Mouse (Mus musculus): ENCODE data around the gene Tbcb. TPM values are rescaled to one million over a fixed set of nuclear protein-coding genes. Genes with fewer than 3 reads are reported as not detected.
A peak's percentile ranks its signal among the peaks of the same experiment; 100 is the strongest.

The Tbcb gene
- polyA plus RNA-seq, 1 experiment from 2014 or later, result 148 TPM

DNA sequence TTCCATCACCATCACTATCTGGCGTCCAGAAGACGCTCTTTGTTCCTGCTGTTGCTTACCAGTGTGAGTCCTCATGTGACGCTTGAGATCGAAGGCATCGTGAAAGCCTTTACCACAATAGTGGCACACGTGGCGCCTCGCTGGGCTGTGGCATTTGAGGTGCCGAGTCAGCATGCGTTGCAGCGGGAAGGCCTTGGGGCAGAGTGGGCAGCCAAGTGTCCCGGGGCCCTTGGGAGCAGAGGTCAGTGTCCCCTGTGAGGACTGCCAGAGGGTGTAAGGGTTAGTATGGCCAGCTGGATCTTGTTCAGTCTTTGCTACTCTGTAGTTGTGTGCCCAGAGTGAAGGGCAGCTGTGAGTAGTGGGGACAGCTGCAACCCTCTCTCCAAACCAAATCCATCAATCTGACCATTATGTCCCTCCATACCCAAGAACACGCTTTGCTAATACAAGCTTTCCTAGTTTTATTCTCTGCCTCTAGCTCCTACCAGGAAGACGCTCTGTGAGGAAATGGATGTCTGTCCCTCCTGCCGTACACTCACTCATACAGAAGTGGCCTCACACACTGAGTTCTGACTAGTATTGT is 2.3 kb upstream of the Tbcb start:
- ATAC-seq (ENCODE audit: insufficient number of reproducible peaks, insufficient read depth, low FRiP score, low read depth), result no peak
- Histone ChIP-seq H3K36me3 (ENCODE audit: control insufficient read depth, insufficient read depth, low read length) (peaks cover 8% of the 10 kb centered on the region; the same call in 1 of the 2 replicates), H3K4me2 (replicated peaks; ENCODE audit: low read depth, low read length) (no peak overlapping the region)

DNA sequence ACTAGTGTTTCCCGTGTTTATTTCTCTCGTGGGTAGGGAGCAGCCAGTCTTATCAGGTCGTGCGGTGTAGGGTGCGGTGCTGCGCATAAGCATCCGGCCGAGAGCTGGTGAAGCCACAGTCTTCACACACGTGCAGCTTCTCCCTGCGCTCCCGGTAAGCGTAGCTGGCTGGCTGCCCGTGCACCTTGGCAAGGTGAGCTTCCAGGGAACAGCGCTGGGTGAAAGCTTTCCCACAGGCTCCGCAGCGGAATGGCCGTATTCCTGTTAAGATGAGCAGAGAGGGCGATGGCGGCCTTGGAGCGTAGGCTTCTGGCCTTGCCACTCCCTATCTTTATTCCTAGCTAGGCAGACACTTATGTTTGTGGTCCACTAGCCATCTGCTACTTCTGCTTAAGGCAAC is 1.3 kb upstream of the Tbcb start:
- peak overlapping the region; percentile 86; the same call in 1 of the 2 replicates for H3K4me2 ChIP-seq (replicated peaks; ENCODE audit: low read depth, low read length)
- no peak overlapping the region for H3K27ac ChIP-seq (ENCODE audit: low read length)
- peaks cover 14% of the 10 kb centered on the region; the same call in 1 of the 2 replicates for H3K4me1 ChIP-seq (ENCODE audit: control insufficient read depth, insufficient read depth, low read length)
- H3K9me3 ChIP-seq (ENCODE audit: control insufficient read depth, low read depth, low read length), result no peaks in the 10 kb centered on the region
- H3K36me3 ChIP-seq (ENCODE audit: control insufficient read depth, insufficient read depth, low read length), result peaks cover 8% of the 10 kb centered on the region; the same call in 1 of the 2 replicates
- WGBS, result 89% methylated on average over 20 of the region's 20 CpGs
- no peak overlapping the region for H3K9ac ChIP-seq (replicated peaks; ENCODE audit: low read depth, low read length)
- H3K4me3 ChIP-seq (ENCODE audit: low read depth, low read length), result no peak overlapping the region
- no peak for ATAC-seq (ENCODE audit: insufficient number of reproducible peaks, insufficient read depth, low FRiP score, low read depth)
- H3K27me3 ChIP-seq (ENCODE audit: control insufficient read depth, insufficient read depth, low read length), result no peaks in the 10 kb centered on the region

More for the DNA sequence above, 2.3 kb upstream of the Tbcb start:
- Histone ChIP-seq H3K4me1 (ENCODE audit: control insufficient read depth, insufficient read depth, low read length) (peaks cover 14% of the 10 kb centered on the region; the same call in 1 of the 2 replicates), H3K27me3 (ENCODE audit: control insufficient read depth, insufficient read depth, low read length) (no peaks in the 10 kb centered on the region), H3K9ac (replicated peaks; ENCODE audit: low read depth, low read length) (no peak overlapping the region), H3K4me3 (ENCODE audit: low read depth, low read length) (no peak overlapping the region), H3K9me3 (ENCODE audit: control insufficient read depth, low read depth, low read length) (no peaks in the 10 kb centered on the region), H3K27ac (ENCODE audit: low read length) (no peak overlapping the region)
- WGBS, result 94% methylated on average over 15 of the region's 15 CpGs

DNA sequence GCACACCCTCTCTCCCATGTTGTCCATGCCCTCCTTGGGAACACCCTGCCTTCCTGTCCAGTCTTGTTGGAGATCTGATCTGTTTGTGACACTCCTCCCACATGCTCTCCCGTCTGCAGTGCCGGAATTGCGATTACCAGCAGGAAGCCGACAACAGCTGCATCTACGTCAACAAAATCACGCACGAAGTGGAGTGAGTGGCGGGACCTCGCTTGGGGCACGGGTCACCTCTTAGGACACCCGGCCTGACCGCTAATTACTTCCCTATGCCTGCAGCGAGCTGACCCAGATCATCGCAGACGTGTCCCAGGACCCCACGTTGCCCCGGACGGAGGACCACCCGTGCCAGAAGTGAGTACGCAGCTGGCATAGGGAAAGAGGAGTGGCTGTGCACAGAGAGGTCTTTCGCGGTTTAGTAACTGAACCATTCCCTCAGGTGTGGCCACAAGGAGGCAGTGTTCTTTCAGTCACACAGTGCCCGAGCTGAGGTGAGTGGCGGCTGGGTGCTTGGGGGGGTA is 618 bp upstream of the Tbcb start:
- no peaks in the 10 kb centered on the region for H3K27me3 ChIP-seq (ENCODE audit: control insufficient read depth, insufficient read depth, low read length)
- no peaks in the 10 kb centered on the region for H3K9me3 ChIP-seq (ENCODE audit: control insufficient read depth, low read depth, low read length)
- peaks cover 14% of the 10 kb centered on the region; the same call in 1 of the 2 replicates for H3K4me1 ChIP-seq (ENCODE audit: control insufficient read depth, insufficient read depth, low read length)
- H3K4me2 ChIP-seq (replicated peaks; ENCODE audit: low read depth, low read length), result peak overlapping the region; percentile 86
- H3K9ac ChIP-seq (replicated peaks; ENCODE audit: low read depth, low read length), result peak overlapping the region; percentile 61
- WGBS, result 4% methylated on average over 24 of the region's 24 CpGs
- peak overlapping the region; percentile 49 for H3K4me3 ChIP-seq (ENCODE audit: low read depth, low read length)
- H3K36me3 ChIP-seq (ENCODE audit: control insufficient read depth, insufficient read depth, low read length), result peaks cover 8% of the 10 kb centered on the region
- peak; percentile 26; the same call in 1 of the 2 replicates for ATAC-seq (ENCODE audit: insufficient number of reproducible peaks, insufficient read depth, low FRiP score, low read depth)
- H3K27ac ChIP-seq (ENCODE audit: low read length), result peak overlapping the region; percentile 87

- H3K27ac ChIP-seq (ENCODE audit: low read length), result 0 out of 2 replicates have a peak overlapping the region, but pooled peaks have one; percentile 39
- WGBS, result under 1% methylated on average over 16 of the region's 16 CpGs
- peak overlapping the region; percentile 49 for H3K4me3 ChIP-seq (ENCODE audit: low read depth, low read length)
- H3K4me1 ChIP-seq (ENCODE audit: control insufficient read depth, insufficient read depth, low read length), result peaks cover 14% of the 10 kb centered on the region; the same call in 1 of the 2 replicates
- no peaks in the 10 kb centered on the region for H3K9me3 ChIP-seq (ENCODE audit: control insufficient read depth, low read depth, low read length)
- no peaks in the 10 kb centered on the region for H3K27me3 ChIP-seq (ENCODE audit: control insufficient read depth, insufficient read depth, low read length)
- ATAC-seq (ENCODE audit: insufficient number of reproducible peaks, insufficient read depth, low FRiP score, low read depth), result peak; percentile 0; the same call in 1 of the 2 replicates
- H3K9ac ChIP-seq (replicated peaks; ENCODE audit: low read depth, low read length), result peak overlapping the region; percentile 41
- peak overlapping the region; percentile 82 for H3K4me2 ChIP-seq (replicated peaks; ENCODE audit: low read depth, low read length)
- peaks cover 19% of the 10 kb centered on the region for H3K36me3 ChIP-seq (ENCODE audit: control insufficient read depth, insufficient read depth, low read length)
Observed at GRCm38 (mm10) chr7:30231328-30231668, 774 bp downstream of the Tbcb start.

GRCm38 (mm10) chr7:30224206-30224605 is 7.9 kb downstream of the Tbcb start:
- Histone ChIP-seq H3K9ac (replicated peaks; ENCODE audit: low read depth, low read length) (no peak overlapping the region), H3K27ac (ENCODE audit: low read length) (no peak overlapping the region), H3K4me2 (replicated peaks; ENCODE audit: low read depth, low read length) (no peak overlapping the region), H3K4me1 (ENCODE audit: control insufficient read depth, insufficient read depth, low read length) (no peaks in the 10 kb centered on the region), H3K27me3 (ENCODE audit: control insufficient read depth, insufficient read depth, low read length) (no peaks in the 10 kb centered on the region), H3K36me3 (ENCODE audit: control insufficient read depth, insufficient read depth, low read length) (peaks cover 24% of the 10 kb centered on the region), H3K9me3 (ENCODE audit: control insufficient read depth, low read depth, low read length) (no peaks in the 10 kb centered on the region), H3K4me3 (ENCODE audit: low read depth, low read length) (no peak overlapping the region)
- no peak for ATAC-seq (ENCODE audit: insufficient number of reproducible peaks, insufficient read depth, low FRiP score, low read depth)
- WGBS, result 93% methylated on average over 12 of the region's 12 CpGs

- Histone ChIP-seq H3K27me3 (ENCODE audit: control insufficient read depth, insufficient read depth, low read length) (no peaks in the 10 kb centered on the region), H3K4me2 (replicated peaks; ENCODE audit: low read depth, low read length) (no peak overlapping the region), H3K4me3 (ENCODE audit: low read depth, low read length) (no peak overlapping the region), H3K9ac (replicated peaks; ENCODE audit: low read depth, low read length) (no peak overlapping the region), H3K36me3 (ENCODE audit: control insufficient read depth, insufficient read depth, low read length) (peaks cover 19% of the 10 kb centered on the region), H3K4me1 (ENCODE audit: control insufficient read depth, insufficient read depth, low read length) (no peaks in the 10 kb centered on the region), H3K9me3 (ENCODE audit: control insufficient read depth, low read depth, low read length) (no peaks in the 10 kb centered on the region), H3K27ac (ENCODE audit: low read length) (no peak overlapping the region)
- WGBS, result 91% methylated on average over 5 of the region's 5 CpGs
- ATAC-seq (ENCODE audit: insufficient number of reproducible peaks, insufficient read depth, low FRiP score, low read depth), result no peak
Observed at GRCm38 (mm10) chr7:30222205-30222604, 9.9 kb downstream of the Tbcb start.

DNA sequence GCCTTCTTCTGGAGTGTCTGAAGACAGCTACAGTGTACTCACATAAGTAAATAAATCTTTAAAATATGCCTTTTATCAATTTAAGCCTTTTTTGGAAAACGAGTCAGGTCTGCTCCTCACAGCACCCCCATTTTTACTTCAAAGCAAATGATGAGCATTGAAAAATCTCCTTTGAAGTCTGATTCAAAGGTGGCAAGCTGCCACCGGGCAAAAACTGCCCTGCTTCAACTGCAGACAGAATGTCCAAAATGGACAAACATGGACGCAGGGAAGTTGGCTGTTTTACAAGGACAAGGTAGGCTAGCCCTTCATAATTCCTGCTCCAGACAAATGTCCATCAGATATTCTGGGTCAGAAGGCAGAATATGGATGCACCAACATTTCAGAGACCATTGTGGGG is 10.6 kb downstream of the Tbcb start:
- Histone ChIP-seq H3K9me3 (ENCODE audit: control insufficient read depth, low read depth, low read length) (no peaks in the 10 kb centered on the region), H3K4me2 (replicated peaks; ENCODE audit: low read depth, low read length) (no peak overlapping the region), H3K9ac (replicated peaks; ENCODE audit: low read depth, low read length) (no peak overlapping the region), H3K27ac (ENCODE audit: low read length) (no peak overlapping the region), H3K4me1 (ENCODE audit: control insufficient read depth, insufficient read depth, low read length) (no peaks in the 10 kb centered on the region), H3K4me3 (ENCODE audit: low read depth, low read length) (no peak overlapping the region), H3K27me3 (ENCODE audit: control insufficient read depth, insufficient read depth, low read length) (no peaks in the 10 kb centered on the region), H3K36me3 (ENCODE audit: control insufficient read depth, insufficient read depth, low read length) (peaks cover 14% of the 10 kb centered on the region)
- WGBS, result 86% methylated on average over 3 of the region's 3 CpGs
- no peak for ATAC-seq (ENCODE audit: insufficient number of reproducible peaks, insufficient read depth, low FRiP score, low read depth)

GRCm38 (mm10) chr7:30220008-30220356 is 12.1 kb downstream of the Tbcb start:
- Histone ChIP-seq H3K9me3 (ENCODE audit: control insufficient read depth, low read depth, low read length) (no peaks in the 10 kb centered on the region), H3K4me2 (replicated peaks; ENCODE audit: low read depth, low read length) (peak overlapping the region; percentile 94), H3K27ac (ENCODE audit: low read length) (no peak overlapping the region), H3K27me3 (ENCODE audit: control insufficient read depth, insufficient read depth, low read length) (no peaks in the 10 kb centered on the region), H3K4me1 (ENCODE audit: control insufficient read depth, insufficient read depth, low read length) (no peaks in the 10 kb centered on the region), H3K4me3 (ENCODE audit: low read depth, low read length) (peak overlapping the region; percentile 42), H3K9ac (replicated peaks; ENCODE audit: low read depth, low read length) (peak overlapping the region; percentile 42), H3K36me3 (ENCODE audit: control insufficient read depth, insufficient read depth, low read length) (peaks cover 4% of the 10 kb centered on the region; the same call in 1 of the 2 replicates)
- no peak for ATAC-seq (ENCODE audit: insufficient number of reproducible peaks, insufficient read depth, low FRiP score, low read depth)
- 19% methylated on average over 11 of the region's 11 CpGs for WGBS
